Mouse (Mus musculus) urinary bladder, postnatal 36 days (tissue): ENCODE measurements around the gene Caln1.

Experiments used
- DNase-seq, 2 experiments: peaks; one replicate each; pipeline ENCODE4 v3.0.0; 2022; ENCODE audit warnings: low spot score in 2 of 2, mixed read lengths in 1 of 2

Caln1 gene

GRCm38 (mm10) chr5:130691349-130691748 lies 322.1 kb downstream of the Caln1 start:
- no peak for DNase-seq

- no peak for DNase-seq
Measured at GRCm38 (mm10) chr5:130699476-130699875, 330.2 kb downstream of the Caln1 start.

GRCm38 (mm10) chr5:130701777-130702176 lies 332.5 kb downstream of the Caln1 start:
- DNase-seq = no peak

- DNase-seq = no peak
Measured at GRCm38 (mm10) chr5:130702361-130702760, 333.1 kb downstream of the Caln1 start.

- no peak for DNase-seq
Measured at GRCm38 (mm10) chr5:130704866-130705265, 335.6 kb downstream of the Caln1 start.

- no peak for DNase-seq
Measured at GRCm38 (mm10) chr5:130706202-130706855, 337.1 kb downstream of the Caln1 start.

- no peak for DNase-seq
Measured at GRCm38 (mm10) chr5:130707755-130708154, 338.5 kb downstream of the Caln1 start.

- DNase-seq = no peak
Measured at GRCm38 (mm10) chr5:130708616-130709015, 339.4 kb downstream of the Caln1 start.

GRCm38 (mm10) chr5:130711643-130712042 lies 342.4 kb downstream of the Caln1 start:
- no peak for DNase-seq

GRCm38 (mm10) chr5:130712281-130712680 lies 343.0 kb downstream of the Caln1 start:
- no peak for DNase-seq

- DNase-seq = peak in 1 of 2 experiments; percentile 10
Measured at GRCm38 (mm10) chr5:130715181-130715580, 345.9 kb downstream of the Caln1 start.

GRCm38 (mm10) chr5:130718385-130718784 lies 349.1 kb downstream of the Caln1 start:
- DNase-seq = no peak

GRCm38 (mm10) chr5:130742171-130742570 lies 372.9 kb downstream of the Caln1 start:
- DNase-seq = no peak

GRCm38 (mm10) chr5:130757517-130757916 lies 388.3 kb downstream of the Caln1 start:
- DNase-seq = no peak

- peak in 1 of 2 experiments; percentile 7 for DNase-seq
Measured at GRCm38 (mm10) chr5:130765784-130766183, 396.5 kb downstream of the Caln1 start.

GRCm38 (mm10) chr5:130771061-130771741 lies 401.9 kb downstream of the Caln1 start:
- no peak for DNase-seq

GRCm38 (mm10) chr5:130772491-130772890 lies 403.2 kb downstream of the Caln1 start:
- DNase-seq = no peak

- DNase-seq = no peak
Measured at GRCm38 (mm10) chr5:130774946-130775345, 405.7 kb downstream of the Caln1 start.

GRCm38 (mm10) chr5:130792755-130793452 lies 423.6 kb downstream of the Caln1 start:
- DNase-seq = no peak

GRCm38 (mm10) chr5:130797713-130798112 lies 428.5 kb downstream of the Caln1 start:
- DNase-seq = no peak

- DNase-seq = no peak
Measured at GRCm38 (mm10) chr5:130810314-130810713, 441.1 kb downstream of the Caln1 start.

- DNase-seq = no peak
Measured at GRCm38 (mm10) chr5:130810846-130811245, 441.6 kb downstream of the Caln1 start.

GRCm38 (mm10) chr5:130811266-130811665 lies 442.0 kb downstream of the Caln1 start:
- no peak for DNase-seq
